Mouse (Mus musculus): ENCODE data around the gene Lmntd1. TPM values are rescaled to one million over a fixed set of nuclear protein-coding genes. Genes with fewer than 3 reads are reported as not detected.

The Lmntd1 gene
- polyA plus RNA-seq, 1 experiment from 2014 or later, result not detected

- no peak for TF ChIP-seq CTCF (IDR thresholded peaks at IDR 0.05)
- ChIA-PET POLR2A (no interaction called here), CTCF (interaction anchor here (1.1 kb wide), 1 partner anchor 18 kb away, joined by 3 read pairs; no protein-coding TSS in a partner anchor)
- in situ Hi-C loops (cut with MboI; ENCODE audit: low pct_unique_long_range_greater_than_20kb), result no loop called here
- no peak for ATAC-seq
- peaks cover 2% of the 10 kb centered on the region for H3K27me3 ChIP-seq
- no peak for DNase-seq (ENCODE audit: low read depth, low spot score)
Observed at GRCm38 (mm10) chr6:145435156-145435555, 179.0 kb downstream of the Lmntd1 start.

- ATAC-seq, result no peak
- CTCF ChIA-PET, result no interaction called here
- peaks cover 5% of the 10 kb centered on the region for H3K27me3 ChIP-seq
- POLR2A ChIA-PET, result no interaction called here
- in situ Hi-C loops (cut with MboI; ENCODE audit: low pct_unique_long_range_greater_than_20kb), result no loop called here
- TF ChIP-seq CTCF (IDR thresholded peaks at IDR 0.05), result no peak
- DNase-seq (ENCODE audit: low read depth, low spot score), result no peak
Observed at GRCm38 (mm10) chr6:145433897-145434296, 180.2 kb downstream of the Lmntd1 start.

GRCm38 (mm10) chr6:145432711-145433708 lies 181.1 kb downstream of the Lmntd1 start:
- DNase-seq (ENCODE audit: low read depth, low spot score) (no peak), ATAC-seq (no peak)
- POLR2A ChIA-PET, result no interaction called here
- peaks cover 5% of the 10 kb centered on the region for H3K27me3 ChIP-seq
- CTCF ChIA-PET, result interaction anchor here (0.7 to 1.4 kb wide), 2 partner anchors 15 to 187 kb away, joined by 3 to 4 read pairs; no protein-coding TSS in a partner anchor
- in situ Hi-C loops (cut with MboI; ENCODE audit: low pct_unique_long_range_greater_than_20kb), result no loop called here
- no peak for TF ChIP-seq CTCF (IDR thresholded peaks at IDR 0.05)

GRCm38 (mm10) chr6:145431747-145432146 lies 182.4 kb downstream of the Lmntd1 start:
- POLR2A ChIA-PET, result no interaction called here
- DNase-seq (ENCODE audit: low read depth, low spot score) (no peak), ATAC-seq (no peak)
- TF ChIP-seq CTCF (IDR thresholded peaks at IDR 0.05), result no peak
- in situ Hi-C loops (cut with MboI; ENCODE audit: low pct_unique_long_range_greater_than_20kb), result no loop called here
- CTCF ChIA-PET, result interaction anchor here (1.4 kb wide), 1 partner anchor 14 kb away, joined by 4 read pairs; no protein-coding TSS in a partner anchor
- peaks cover 5% of the 10 kb centered on the region for H3K27me3 ChIP-seq

GRCm38 (mm10) chr6:145427411-145427810 lies 186.7 kb downstream of the Lmntd1 start:
- ChIA-PET CTCF (interaction anchor here (2.8 kb wide), 1 partner anchor 9 kb away, joined by 15 read pairs; no protein-coding TSS in a partner anchor), POLR2A (no interaction called here)
- ATAC-seq, result no peak
- in situ Hi-C loops (cut with MboI; ENCODE audit: low pct_unique_long_range_greater_than_20kb), result no loop called here
- H3K27me3 ChIP-seq, result peaks cover 5% of the 10 kb centered on the region
- no peak for DNase-seq (ENCODE audit: low read depth, low spot score)
- TF ChIP-seq CTCF (IDR thresholded peaks at IDR 0.05), result no peak

- DNase-seq (ENCODE audit: low read depth, low spot score) (no peak), ATAC-seq (no peak)
- no peak for TF ChIP-seq CTCF (IDR thresholded peaks at IDR 0.05)
- ChIA-PET POLR2A (no interaction called here), CTCF (interaction anchor here (2.8 kb wide), 1 partner anchor 8 kb away, joined by 15 read pairs; no protein-coding TSS in a partner anchor)
- peaks cover 5% of the 10 kb centered on the region for H3K27me3 ChIP-seq
- in situ Hi-C loops (cut with MboI; ENCODE audit: low pct_unique_long_range_greater_than_20kb), result no loop called here
Observed at GRCm38 (mm10) chr6:145426501-145426900, 187.6 kb downstream of the Lmntd1 start.

GRCm38 (mm10) chr6:145424156-145424555 lies 190.0 kb downstream of the Lmntd1 start:
- ChIA-PET CTCF (interaction anchor here (1.6 kb wide), 1 partner anchor 59 kb away, joined by 4 read pairs; no protein-coding TSS in a partner anchor), POLR2A (no interaction called here)
- in situ Hi-C loops (cut with MboI; ENCODE audit: low pct_unique_long_range_greater_than_20kb), result no loop called here
- H3K27me3 ChIP-seq, result no peaks in the 10 kb centered on the region
- TF ChIP-seq CTCF (IDR thresholded peaks at IDR 0.05), result no peak
- ATAC-seq (no peak), DNase-seq (ENCODE audit: low read depth, low spot score) (no peak)

GRCm38 (mm10) chr6:145423484-145423883 lies 190.6 kb downstream of the Lmntd1 start:
- no peaks in the 10 kb centered on the region for H3K27me3 ChIP-seq
- no peak for ATAC-seq
- CTCF ChIA-PET, result interaction anchor here (1.6 kb wide), 1 partner anchor 60 kb away, joined by 4 read pairs; no protein-coding TSS in a partner anchor
- in situ Hi-C loops (cut with MboI; ENCODE audit: low pct_unique_long_range_greater_than_20kb), result no loop called here
- DNase-seq (ENCODE audit: low read depth, low spot score), result no peak
- POLR2A ChIA-PET, result no interaction called here
- no peak for TF ChIP-seq CTCF (IDR thresholded peaks at IDR 0.05)

- DNase-seq (ENCODE audit: low read depth, low spot score) (no peak), ATAC-seq (no peak)
- in situ Hi-C loops (cut with MboI; ENCODE audit: low pct_unique_long_range_greater_than_20kb), result no loop called here
- POLR2A ChIA-PET, result no interaction called here
- no peak for TF ChIP-seq CTCF (IDR thresholded peaks at IDR 0.05)
- CTCF ChIA-PET, result no interaction called here
- H3K27me3 ChIP-seq, result no peaks in the 10 kb centered on the region
Observed at GRCm38 (mm10) chr6:145421666-145422065, 192.5 kb downstream of the Lmntd1 start.

GRCm38 (mm10) chr6:145420407-145420806 lies 193.7 kb downstream of the Lmntd1 start:
- ATAC-seq, result no peak
- DNase-seq (ENCODE audit: low read depth, low spot score), result no peak
- no peaks in the 10 kb centered on the region for H3K27me3 ChIP-seq
- ChIA-PET CTCF (interaction anchor here (1.0 kb wide), 1 partner anchor 22 kb away, joined by 4 read pairs; no protein-coding TSS in a partner anchor), POLR2A (no interaction called here)
- in situ Hi-C loops (cut with MboI; ENCODE audit: low pct_unique_long_range_greater_than_20kb), result no loop called here
- TF ChIP-seq CTCF (IDR thresholded peaks at IDR 0.05), result no peak

GRCm38 (mm10) chr6:145418856-145419255 lies 195.3 kb downstream of the Lmntd1 start:
- ChIA-PET POLR2A (interaction anchor here (1.0 kb wide), 1 partner anchor 407 kb away, joined by 3 read pairs; no protein-coding TSS in a partner anchor), CTCF (interaction anchor here (0.9 to 3.6 kb wide), 11 partner anchors 9 to 407 kb away, joined by 3 to 21 read pairs (median 6); no protein-coding TSS in a partner anchor)
- no peak for ATAC-seq
- no peak for DNase-seq (ENCODE audit: low read depth, low spot score)
- no peak for TF ChIP-seq CTCF (IDR thresholded peaks at IDR 0.05)
- in situ Hi-C loops (cut with MboI; ENCODE audit: low pct_unique_long_range_greater_than_20kb), result loop anchor here (5.0 to 10.0 kb wide), 2 partner anchors 373 to 406 kb away; no protein-coding TSS in a partner anchor
- no peaks in the 10 kb centered on the region for H3K27me3 ChIP-seq

Data from Patski (cell line).